Mouse (Mus musculus): ENCODE measurements around the gene Tmem145.

Gene Tmem145

GRCm38 (mm10) chr7:25275555-25276298, 30.2 kb upstream of the Tmem145 start:
- DNase-seq (ENCODE audit: low spot score): no peak

- no peak for DNase-seq (ENCODE audit: low spot score)
Measured at GRCm38 (mm10) chr7:25277405-25277804, 28.5 kb upstream of the Tmem145 start.

GRCm38 (mm10) chr7:25277998-25278340, 27.9 kb upstream of the Tmem145 start:
- DNase-seq (ENCODE audit: low spot score): no peak

- DNase-seq (ENCODE audit: low spot score): peak; percentile 85
Measured at GRCm38 (mm10) chr7:25278341-25279075, 27.4 kb upstream of the Tmem145 start.

- peak; percentile 86 for DNase-seq (ENCODE audit: low spot score)
Measured at GRCm38 (mm10) chr7:25279076-25279860, 26.6 kb upstream of the Tmem145 start.

- peak; percentile 66 for DNase-seq (ENCODE audit: low spot score)
Measured at GRCm38 (mm10) chr7:25279861-25280791, 25.8 kb upstream of the Tmem145 start.

GRCm38 (mm10) chr7:25281166-25281733, 24.7 kb upstream of the Tmem145 start:
- no peak for DNase-seq (ENCODE audit: low spot score)

- peak; percentile 96 for DNase-seq (ENCODE audit: low spot score)
Measured at GRCm38 (mm10) chr7:25281734-25282601, 23.9 kb upstream of the Tmem145 start.

GRCm38 (mm10) chr7:25282731-25283211, 23.1 kb upstream of the Tmem145 start:
- peak; percentile 57 for DNase-seq (ENCODE audit: low spot score)

GRCm38 (mm10) chr7:25283637-25284036, 22.3 kb upstream of the Tmem145 start:
- no peak for DNase-seq (ENCODE audit: low spot score)

GRCm38 (mm10) chr7:25284171-25284570, 21.7 kb upstream of the Tmem145 start:
- no peak for DNase-seq (ENCODE audit: low spot score)

- no peak for DNase-seq (ENCODE audit: low spot score)
Measured at GRCm38 (mm10) chr7:25284766-25285165, 21.1 kb upstream of the Tmem145 start.

GRCm38 (mm10) chr7:25285511-25286238, 20.2 kb upstream of the Tmem145 start:
- no peak for DNase-seq (ENCODE audit: low spot score)

- no peak for DNase-seq (ENCODE audit: low spot score)
Measured at GRCm38 (mm10) chr7:25286989-25287388, 18.9 kb upstream of the Tmem145 start.

GRCm38 (mm10) chr7:25288011-25288410, 17.9 kb upstream of the Tmem145 start:
- DNase-seq (ENCODE audit: low spot score): no peak

- DNase-seq (ENCODE audit: low spot score): no peak
Measured at GRCm38 (mm10) chr7:25288721-25289120, 17.2 kb upstream of the Tmem145 start.

- no peak for DNase-seq (ENCODE audit: low spot score)
Measured at GRCm38 (mm10) chr7:25289925-25290324, 16.0 kb upstream of the Tmem145 start.

GRCm38 (mm10) chr7:25290463-25290862, 15.4 kb upstream of the Tmem145 start:
- no peak for DNase-seq (ENCODE audit: low spot score)

- no peak for DNase-seq (ENCODE audit: low spot score)
Measured at GRCm38 (mm10) chr7:25290911-25291310, 15.0 kb upstream of the Tmem145 start.
